10 mouse cellular contexts compared by ENCODE assay signal in the genomic region with DNA sequence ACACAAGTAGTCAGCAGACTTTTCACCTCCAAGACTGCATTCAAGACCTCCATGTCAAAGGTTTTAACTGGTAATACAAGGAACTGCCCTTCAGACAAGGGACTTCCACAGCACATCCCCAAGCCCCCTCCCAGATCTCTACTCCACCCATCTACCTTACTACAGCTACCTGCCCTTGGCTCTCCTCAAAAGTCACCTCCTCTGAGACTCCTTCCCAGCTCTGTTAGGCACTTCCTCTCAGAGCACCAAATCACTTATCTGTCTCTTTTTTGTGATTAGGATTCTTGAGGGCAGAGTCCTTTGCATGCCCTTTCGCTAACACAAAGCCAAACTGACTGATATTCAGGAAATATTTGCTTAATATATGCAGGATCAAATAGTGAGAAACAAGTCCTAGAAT.
"Had no signal": no experiment of that assay in that cellular context is flagged by ENCODE, and none has a peak within 500 bp of the region (broad histone marks: within the 10 kb centered on the region; RNA-seq: fewer than 3 reads in every experiment).

No protein-coding gene starts in this region.

- DNase-seq: lung, adult 18-20 months; lung, embryonic 14.5 days; lung, postnatal 10 days; lung, postnatal 4 days; midbrain, embryonic 14.5 days; right cerebral cortex, postnatal 14 days; thymus, adult 18-20 months; thymus, postnatal 14 days; thymus, postnatal 36 days had no signal

- ATAC-seq: midbrain, embryonic 16.5 days had no signal
